Mouse (Mus musculus) right cerebral cortex, adult 18-20 months (tissue): ENCODE results near the gene Mmp21.
"Not testable (repeated sequence)": the region's sequence is repeated elsewhere in the genome, so short reads cannot be mapped to it uniquely, and the experiment has no call there.

Source experiments
- DNase-seq: peaks from one replicate; pipeline ENCODE4 v3.0.0; 2022; ENCODE audit warnings: mixed read lengths

Gene Mmp21

DNA sequence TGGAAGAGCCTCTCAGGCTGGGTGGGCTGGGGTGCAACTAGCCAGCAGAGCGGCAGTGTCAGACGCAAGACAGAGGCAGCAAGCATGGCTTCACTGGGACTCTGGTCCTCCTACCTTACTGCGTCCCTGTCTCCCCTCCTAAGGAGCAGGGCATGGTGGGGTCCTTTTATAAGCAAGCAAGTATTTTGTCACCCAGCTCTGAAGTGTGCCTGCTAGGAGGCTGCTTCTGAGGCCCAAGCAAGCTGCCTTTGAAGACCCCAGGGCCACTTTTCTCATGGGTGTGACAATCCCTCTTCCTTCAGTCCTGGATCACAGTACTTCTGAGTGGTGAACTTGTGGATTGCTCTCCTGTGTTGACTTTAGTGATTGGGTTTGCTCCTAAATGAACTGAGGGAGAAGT, at the start of gene Mmp21:
Gene Mmp21 (minus strand): TSS at position 101 of the 400 bp plus-strand sequence.
- DNase-seq: no peak

GRCm38 (mm10) chr7:133729351-133729750, 49.5 kb upstream of the Mmp21 start:
- DNase-seq: no peak

DNA sequence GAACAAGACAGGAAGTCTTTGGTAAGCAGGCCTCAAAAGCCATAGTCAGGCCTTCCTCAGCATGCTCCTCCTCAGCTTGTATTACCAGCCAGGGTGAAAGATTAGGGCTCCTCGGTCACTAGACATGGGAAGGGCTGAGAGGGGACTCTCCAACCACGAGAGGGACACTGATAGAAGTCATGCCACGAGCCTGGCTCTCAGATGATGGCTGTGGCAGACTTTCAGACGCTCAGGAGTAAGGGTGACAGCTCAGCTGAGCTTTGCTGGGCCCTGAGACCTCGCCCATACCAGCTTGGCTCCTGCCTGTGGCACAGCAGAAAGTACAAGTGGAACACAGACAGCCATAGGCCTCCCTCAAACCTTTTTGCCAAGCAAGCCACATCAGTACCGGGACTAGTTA, 47.2 kb upstream of the Mmp21 start:
- DNase-seq: no peak

- DNase-seq: no peak
These were observed 45.7 kb upstream of the Mmp21 start for GRCm38 (mm10) chr7:133725571-133725970.

DNA sequence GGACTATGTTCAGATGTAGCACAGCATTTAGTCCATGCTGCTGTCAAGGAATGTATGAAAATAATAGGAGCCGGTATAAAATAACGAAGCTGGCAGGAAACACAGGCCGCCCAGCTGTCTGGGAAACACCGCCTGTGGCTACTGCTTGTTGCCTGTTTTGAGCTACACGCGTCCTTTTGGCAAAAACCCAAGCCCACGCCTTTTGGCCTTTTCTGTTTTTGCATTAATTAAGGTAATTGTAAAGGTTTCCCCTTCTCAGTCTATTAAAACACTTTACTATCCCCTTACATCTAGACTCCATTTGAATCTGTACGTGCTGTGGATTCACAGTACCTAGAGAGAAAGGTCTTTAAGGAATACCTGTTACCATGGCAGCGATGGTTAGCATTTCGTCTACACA, 45.0 kb upstream of the Mmp21 start:
- DNase-seq: no peak

- DNase-seq: no peak
These were observed 40.8 kb upstream of the Mmp21 start for GRCm38 (mm10) chr7:133720616-133721015.

GRCm38 (mm10) chr7:133718580-133718979, 38.7 kb upstream of the Mmp21 start:
- DNase-seq: no peak

GRCm38 (mm10) chr7:133715387-133715786, 35.5 kb upstream of the Mmp21 start:
- DNase-seq: no peak

GRCm38 (mm10) chr7:133707301-133707700, 27.4 kb upstream of the Mmp21 start:
- DNase-seq: no peak

DNA sequence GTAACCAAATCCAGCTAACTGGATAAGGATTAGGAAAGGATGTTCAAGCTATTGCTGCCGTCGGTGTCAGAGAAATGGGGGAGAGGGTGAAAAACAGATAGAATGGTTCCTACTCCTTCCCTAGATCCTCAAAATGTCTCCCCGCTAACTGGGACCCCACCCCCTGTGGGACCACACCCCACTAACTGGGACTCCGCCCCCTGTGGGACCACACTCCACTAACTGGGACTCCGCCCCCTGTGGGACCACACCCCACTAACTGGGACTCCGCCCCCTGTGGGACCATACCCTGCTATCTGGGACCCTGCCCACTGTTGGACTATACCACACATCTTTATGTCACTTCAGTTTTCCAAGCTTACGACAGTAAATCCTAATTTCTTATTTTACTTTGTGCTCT, 24.0 kb upstream of the Mmp21 start:
- DNase-seq: no peak

GRCm38 (mm10) chr7:133702333-133702732, 22.5 kb upstream of the Mmp21 start:
- DNase-seq: no peak

- DNase-seq: no peak
These were observed 21.5 kb upstream of the Mmp21 start for GRCm38 (mm10) chr7:133701366-133701765.

GRCm38 (mm10) chr7:133699885-133700284, 20.0 kb upstream of the Mmp21 start:
- DNase-seq: no peak

GRCm38 (mm10) chr7:133698021-133698709, 18.3 kb upstream of the Mmp21 start:
- DNase-seq: no peak

DNA sequence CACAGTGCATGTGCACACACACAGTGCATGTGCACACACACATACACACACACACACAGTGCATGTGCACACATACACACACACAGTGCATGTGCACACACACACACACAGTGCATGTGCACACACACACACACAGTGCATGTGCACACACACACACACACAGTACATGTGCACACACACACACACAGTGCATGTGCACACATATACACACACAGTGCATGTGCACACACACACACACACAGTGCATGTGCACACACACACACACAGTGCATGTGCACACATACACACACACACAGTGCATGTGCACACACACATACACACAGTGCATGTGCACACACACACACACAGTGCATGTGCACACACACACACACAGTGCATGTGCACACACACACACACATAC, 5.8 kb upstream of the Mmp21 start:
- not testable (repeated sequence) for DNase-seq

GRCm38 (mm10) chr7:133684701-133685100, 4.8 kb upstream of the Mmp21 start:
- no peak for DNase-seq

DNA sequence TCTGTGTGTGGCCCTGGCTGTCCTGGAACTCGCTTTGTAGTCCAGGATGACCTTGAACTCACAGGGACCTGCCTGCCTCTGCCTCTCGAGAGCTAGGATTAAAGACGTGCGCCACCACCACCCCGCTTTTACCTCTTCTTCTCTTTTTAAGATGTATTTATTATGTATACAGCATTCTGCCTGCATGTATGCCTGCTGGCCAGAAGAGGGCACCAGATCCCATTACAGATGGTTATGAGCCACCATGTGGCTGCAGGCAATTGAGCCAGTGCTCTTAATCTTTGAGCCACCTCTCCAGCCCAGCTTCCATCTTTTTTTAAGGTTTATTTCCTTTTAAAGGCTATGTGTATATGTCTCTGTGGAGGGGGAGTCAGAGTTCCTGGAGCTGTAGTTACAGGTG, 4.2 kb upstream of the Mmp21 start:
- DNase-seq: no peak

DNA sequence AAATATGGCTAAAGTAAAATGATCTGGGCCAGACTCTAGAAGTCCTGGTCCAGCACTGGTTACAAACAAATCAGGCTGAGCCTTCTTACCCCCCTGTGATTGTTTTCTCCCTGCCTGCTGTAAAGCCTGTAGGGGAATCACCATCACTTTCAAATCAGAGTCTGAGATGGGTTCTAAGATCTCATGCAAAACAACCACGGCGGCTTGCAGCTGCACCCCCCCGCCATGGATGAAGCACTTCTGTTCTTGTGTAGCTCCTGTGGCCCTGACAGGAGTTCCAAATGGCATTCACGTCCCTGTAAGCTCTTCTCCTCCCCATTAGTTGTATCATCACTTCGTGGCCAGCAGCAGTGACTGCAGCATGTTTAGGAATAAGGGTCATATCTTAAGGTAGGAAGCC, 3.8 kb upstream of the Mmp21 start:
- DNase-seq: no peak

DNA sequence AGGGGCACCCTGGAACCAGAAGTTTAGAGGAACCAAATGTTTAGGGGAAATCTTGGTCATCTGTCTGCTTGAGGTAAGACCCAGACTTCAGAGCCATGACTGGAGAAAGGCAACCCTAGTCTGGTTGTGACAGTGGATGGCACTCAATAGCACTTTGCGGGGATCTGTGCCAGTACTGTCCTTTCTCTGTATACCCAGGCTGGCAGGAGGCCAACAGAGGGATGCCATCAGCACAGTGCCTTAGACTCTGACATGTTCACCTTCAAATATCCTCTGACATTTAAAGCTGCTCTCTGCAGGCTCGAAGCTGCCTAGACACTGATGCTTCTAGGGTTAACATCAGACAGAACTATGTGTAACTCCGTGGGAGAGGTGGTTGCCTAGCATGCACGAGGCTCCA, 422 bp downstream of the Mmp21 start:
- no peak for DNase-seq

GRCm38 (mm10) chr7:133678716-133679115, 1.1 kb downstream of the Mmp21 start:
- DNase-seq: no peak

DNA sequence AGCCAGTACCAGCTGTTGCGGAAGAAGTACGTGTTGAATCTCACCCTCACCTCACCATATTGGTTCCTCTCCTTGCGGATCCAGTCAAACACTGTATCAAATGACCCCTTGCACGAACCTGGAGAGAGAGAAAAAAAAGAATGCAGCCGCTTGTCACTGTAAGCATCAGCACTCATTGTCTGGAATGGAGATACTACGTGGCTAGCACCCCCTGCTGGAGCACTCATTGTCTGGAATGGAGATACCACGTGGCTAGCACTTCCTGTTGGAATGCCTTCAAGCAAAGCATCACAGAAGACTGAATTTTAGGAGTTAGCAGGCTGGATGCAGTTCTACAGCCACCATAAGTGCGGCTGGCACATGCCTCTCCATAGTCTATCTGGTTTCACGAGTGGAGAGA, 3.9 kb downstream of the Mmp21 start:
- DNase-seq: no peak

- no peak for DNase-seq
These were observed 9.0 kb downstream of the Mmp21 start for GRCm38 (mm10) chr7:133670846-133671245.

DNA sequence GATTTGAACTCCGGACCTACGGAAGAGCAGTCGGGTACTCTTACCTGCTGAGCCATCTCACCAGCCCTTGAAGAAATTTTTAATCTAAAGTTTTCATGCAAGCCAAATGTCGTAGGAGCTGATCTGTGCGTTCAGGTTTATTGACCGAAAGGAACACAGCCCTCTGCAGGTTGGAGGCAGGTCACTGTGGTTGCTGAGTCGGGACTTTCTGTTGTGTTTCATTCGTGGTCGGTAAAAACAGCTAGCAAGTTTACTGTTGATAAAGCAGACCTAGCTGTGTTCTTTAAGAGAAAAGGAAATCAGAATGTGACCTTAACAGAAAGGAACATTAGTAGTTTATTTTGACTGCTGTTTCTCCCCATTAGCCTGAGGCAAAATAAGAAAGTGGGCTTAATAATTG, 9.9 kb downstream of the Mmp21 start:
- DNase-seq: no peak

- DNase-seq: no peak
These were observed 10.8 kb downstream of the Mmp21 start for GRCm38 (mm10) chr7:133669071-133669470.

DNA sequence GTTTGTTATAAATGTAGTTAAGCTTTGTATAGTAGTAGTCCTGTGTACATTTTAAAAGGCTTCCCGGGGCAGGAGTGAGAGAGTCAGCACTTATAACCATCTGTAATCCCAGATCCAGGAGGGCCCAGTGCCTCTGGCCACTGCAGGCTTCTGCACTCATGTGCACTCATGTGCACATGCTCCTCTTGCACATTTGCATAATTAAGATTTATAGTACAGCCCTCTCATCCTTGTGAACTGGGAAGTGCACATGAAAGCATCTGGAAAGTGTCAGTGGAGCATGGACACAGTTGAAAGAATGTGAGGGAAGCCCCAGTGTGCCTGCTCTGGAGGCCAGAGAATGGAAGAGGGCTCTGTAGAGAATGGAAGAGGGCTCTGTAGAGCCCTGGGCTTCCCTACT, 17.4 kb downstream of the Mmp21 start:
- DNase-seq: no peak
